Mouse (Mus musculus) bone marrow, adult 2 months (tissue): ENCODE measurements around the gene Pla2g3. TPM values are rescaled to one million over a fixed set of nuclear protein-coding genes. Genes with fewer than 3 reads are reported as not detected.

Experiments
- H3K27ac ChIP-seq: fragments of 200-500 bp; 2 replicates; pipeline ENCODE4 v1.5.1; 2012; ENCODE audit warnings: low read depth, mild to moderate bottlenecking, control low read depth, inconsistent platforms, low read length; ENCODE audit not compliant: control insufficient read depth, poor library complexity, insufficient read depth
- H3K4me1 ChIP-seq: fragments of 200-500 bp; 2 replicates; pipeline ENCODE4 v1.6.1; 2011; ENCODE audit warnings: low read length; ENCODE audit not compliant: control insufficient read depth, insufficient read depth
- H3K4me3 ChIP-seq: fragments of 200-500 bp; replicated peaks from 2 replicates; pipeline ENCODE3; 2011; ENCODE audit warnings: mild to moderate bottlenecking, low read depth, low read length, control low read depth; ENCODE audit not compliant: control insufficient read depth
- CTCF ChIP-seq: fragments of 200-500 bp; IDR thresholded peaks from 2 replicates; pipeline ENCODE4 v1.5.1; 2011; ENCODE audit warnings: low read length, control low read depth; ENCODE audit not compliant: control insufficient read depth, insufficient read depth
- POLR2A ChIP-seq: fragments of 200-500 bp; IDR thresholded peaks from 2 replicates; pipeline ENCODE4 v1.6.1; 2011; ENCODE audit warnings: low read depth, mild to moderate bottlenecking, control low read depth, low read length, borderline replicate concordance; ENCODE audit not compliant: control insufficient read depth
- WGBS: fragments of 180-500 bp; shearing (Covaris S2); methylation state at CpG from one replicate; pipeline ENCODE4 v1.1.7; 2018; 5-methylcytosine and 5-hydroxymethylcytosine counted together
- polyA plus RNA-seq: library from polyadenylated mRNA; stranded (reverse); fragments of >200 nt; gene quantifications from 2 replicates; pipeline ENCODE4 v1.2.4, GENCODE M21; 2011; ENCODE audit warnings: low replicate concordance; ENCODE audit not compliant: missing spikeins, insufficient read depth, insufficient read length

The Pla2g3 gene
- polyA plus RNA-seq, 1 experiment, result not detected

DNA sequence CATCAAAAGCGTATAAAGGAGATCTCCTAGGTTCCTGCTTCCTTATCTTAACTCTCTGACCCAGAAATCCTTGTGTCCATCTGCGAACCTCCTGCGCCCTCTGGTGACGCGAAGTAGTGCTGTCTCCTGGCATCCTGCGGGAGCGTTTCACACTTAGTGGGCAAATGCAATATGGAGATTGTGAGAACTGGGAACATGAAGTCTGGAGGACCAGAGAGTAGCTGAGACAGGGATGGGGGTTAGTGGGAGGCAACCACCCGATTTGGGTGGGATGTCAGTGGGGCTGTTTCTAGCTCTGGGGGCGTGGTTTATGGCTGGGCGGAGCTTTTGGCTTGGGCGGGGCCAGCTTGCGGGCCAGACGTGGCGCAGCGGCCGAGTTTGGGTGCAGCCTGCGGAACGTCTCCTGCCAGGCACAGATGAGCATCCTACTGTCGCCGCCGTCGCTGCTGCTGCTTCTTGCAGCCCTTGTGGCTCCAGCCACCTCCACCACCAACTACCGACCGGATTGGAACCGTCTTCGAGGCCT, 26.5 kb downstream of the Pla2g3 start, which contains the start of gene Selenom:
Gene Selenom (plus strand): TSS at position 156 of the 526 bp plus-strand sequence.
- Histone ChIP-seq H3K4me3 (peak within 1 kb of the TSS; percentile 65), H3K27ac (no peak within 1 kb of the TSS), H3K4me1 (peaks cover 2% of the 10 kb centered on the region; the same call in 1 of the 2 replicates)
- TF ChIP-seq CTCF, result peak; percentile 92
- no peak; the same call in 1 of the 2 replicates for TF ChIP-seq POLR2A
- under 1% methylated on average over 26 of the region's 26 CpGs for WGBS

DNA sequence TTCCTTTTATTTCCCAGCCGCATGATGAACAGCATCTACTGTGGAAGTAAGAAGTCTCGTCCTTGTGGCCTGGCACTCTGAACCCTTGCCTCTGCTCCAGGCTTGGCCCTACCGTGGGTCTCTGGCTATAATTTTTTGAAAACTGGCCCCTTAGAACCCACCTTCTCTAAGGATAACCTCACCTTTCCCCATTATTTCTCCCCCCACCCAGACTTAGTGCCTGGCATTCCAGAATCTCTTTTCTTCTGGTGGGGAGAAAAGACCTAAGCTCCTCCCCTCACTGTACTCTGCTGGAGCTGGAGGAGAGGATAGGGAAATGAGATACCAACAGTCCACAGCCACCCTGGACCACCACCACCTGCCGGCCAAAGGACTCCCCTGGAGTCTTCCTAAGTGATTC, 27.1 kb downstream of the Pla2g3 start:
- Histone ChIP-seq H3K4me1 (peaks cover under 1% of the 10 kb centered on the region; the same call in 1 of the 2 replicates), H3K27ac (no peak overlapping the region), H3K4me3 (no peak overlapping the region)
- WGBS, result 29% methylated on average over 4 of the region's 4 CpGs
- TF ChIP-seq CTCF (no peak), POLR2A (no peak)

DNA sequence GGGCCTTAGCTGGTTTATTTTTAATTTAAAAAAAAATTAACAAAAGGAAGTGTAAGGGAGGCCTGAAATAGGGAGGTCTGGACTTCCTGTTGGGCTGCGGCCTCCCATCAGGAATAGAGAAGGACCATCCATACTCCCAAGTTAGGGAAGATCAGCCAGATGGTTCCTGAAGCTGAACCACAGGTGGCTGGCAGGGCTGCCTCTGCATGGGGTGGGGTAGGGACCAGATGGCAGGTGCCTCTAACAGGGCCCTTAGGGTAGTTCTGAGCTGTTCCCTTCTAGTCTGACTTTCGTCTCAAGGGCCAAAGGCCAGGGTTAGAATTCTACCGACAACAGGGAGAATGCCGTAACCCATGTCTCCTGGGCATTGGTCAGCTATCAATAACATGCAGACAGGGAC, 27.6 kb downstream of the Pla2g3 start:
- H3K4me3 ChIP-seq, result no peak overlapping the region
- no peak overlapping the region for H3K27ac ChIP-seq
- no peaks in the 10 kb centered on the region; the same call in 1 of the 2 replicates for H3K4me1 ChIP-seq
- TF ChIP-seq CTCF (no peak), POLR2A (no peak)
- 83% methylated on average over 4 of the region's 4 CpGs for WGBS

DNA sequence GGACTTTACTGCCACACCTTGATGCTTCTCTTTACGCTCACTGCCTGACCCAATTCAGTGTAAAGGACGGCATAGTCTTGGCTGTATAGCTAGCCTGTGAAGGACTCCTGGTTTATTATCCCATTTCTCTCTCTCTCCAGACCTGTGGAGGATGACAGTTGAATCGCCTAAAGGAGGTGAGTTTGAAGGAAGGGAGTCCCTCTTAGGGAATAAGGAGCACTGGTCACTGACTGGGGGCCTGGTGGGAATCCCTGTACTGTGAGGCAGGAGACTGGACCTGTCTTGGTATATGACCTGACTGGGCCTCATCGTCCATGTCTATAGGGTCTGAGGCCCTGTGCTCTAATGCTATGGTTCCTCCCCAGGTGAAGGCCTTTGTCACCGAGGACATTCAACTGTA, 28.0 kb downstream of the Pla2g3 start:
- H3K4me3 ChIP-seq, result no peak overlapping the region
- TF ChIP-seq POLR2A (no peak), CTCF (no peak)
- 78% methylated on average over 5 of the region's 5 CpGs for WGBS
- H3K4me1 ChIP-seq, result no peaks in the 10 kb centered on the region; the same call in 1 of the 2 replicates
- H3K27ac ChIP-seq, result no peak overlapping the region

DNA sequence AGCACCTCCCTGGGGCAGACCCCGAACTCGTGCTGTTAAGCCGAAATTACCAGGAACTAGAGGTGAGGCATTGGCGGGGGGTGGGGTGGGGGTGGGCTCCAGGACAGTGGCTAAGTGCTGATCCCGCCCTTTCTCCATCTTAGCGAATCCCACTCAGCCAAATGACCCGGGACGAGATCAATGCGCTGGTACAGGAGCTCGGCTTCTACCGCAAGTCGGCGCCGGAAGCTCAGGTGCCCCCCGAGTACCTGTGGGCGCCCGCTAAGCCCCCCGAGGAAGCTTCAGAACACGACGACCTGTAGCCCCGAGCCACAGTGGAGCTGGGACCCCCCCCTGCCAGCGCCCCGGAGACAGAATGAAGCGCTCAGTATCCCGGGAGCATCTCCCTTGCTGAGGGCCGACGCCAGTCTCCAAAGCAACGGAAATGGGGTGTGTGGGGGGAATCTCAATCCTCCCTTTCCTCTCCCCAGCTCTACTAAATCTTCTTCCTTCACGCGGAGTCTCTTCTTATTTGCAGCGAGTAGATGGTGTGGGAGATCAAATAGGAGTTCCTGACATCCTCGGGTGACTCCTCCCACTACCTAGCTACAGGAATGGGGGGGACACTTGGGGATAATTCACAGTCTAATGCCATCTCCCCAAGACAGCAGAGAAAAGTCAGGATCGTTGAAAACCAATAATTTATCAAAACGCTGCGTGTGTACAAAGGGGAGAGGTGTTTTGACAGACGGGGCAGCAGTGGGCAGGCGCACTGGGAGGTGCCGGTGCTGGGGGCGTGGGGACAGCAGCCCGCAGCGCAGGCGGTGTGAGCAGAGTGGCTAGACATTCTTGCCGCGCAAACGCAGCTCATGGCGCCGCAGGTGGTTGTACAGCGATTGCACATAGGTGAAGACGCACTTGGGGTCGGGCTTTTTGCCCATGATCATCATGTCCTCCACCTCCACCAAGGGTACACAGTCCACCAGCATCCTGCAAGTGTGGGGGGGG, 29.1 kb downstream of the Pla2g3 start:
- Histone ChIP-seq H3K4me1 (no peaks in the 10 kb centered on the region), H3K4me3 (no peak overlapping the region), H3K27ac (no peak overlapping the region)
- WGBS, result 2% methylated on average over 50 of the region's 50 CpGs
- TF ChIP-seq CTCF (no peak), POLR2A (peak; percentile 16; the same call in 1 of the 2 replicates)

DNA sequence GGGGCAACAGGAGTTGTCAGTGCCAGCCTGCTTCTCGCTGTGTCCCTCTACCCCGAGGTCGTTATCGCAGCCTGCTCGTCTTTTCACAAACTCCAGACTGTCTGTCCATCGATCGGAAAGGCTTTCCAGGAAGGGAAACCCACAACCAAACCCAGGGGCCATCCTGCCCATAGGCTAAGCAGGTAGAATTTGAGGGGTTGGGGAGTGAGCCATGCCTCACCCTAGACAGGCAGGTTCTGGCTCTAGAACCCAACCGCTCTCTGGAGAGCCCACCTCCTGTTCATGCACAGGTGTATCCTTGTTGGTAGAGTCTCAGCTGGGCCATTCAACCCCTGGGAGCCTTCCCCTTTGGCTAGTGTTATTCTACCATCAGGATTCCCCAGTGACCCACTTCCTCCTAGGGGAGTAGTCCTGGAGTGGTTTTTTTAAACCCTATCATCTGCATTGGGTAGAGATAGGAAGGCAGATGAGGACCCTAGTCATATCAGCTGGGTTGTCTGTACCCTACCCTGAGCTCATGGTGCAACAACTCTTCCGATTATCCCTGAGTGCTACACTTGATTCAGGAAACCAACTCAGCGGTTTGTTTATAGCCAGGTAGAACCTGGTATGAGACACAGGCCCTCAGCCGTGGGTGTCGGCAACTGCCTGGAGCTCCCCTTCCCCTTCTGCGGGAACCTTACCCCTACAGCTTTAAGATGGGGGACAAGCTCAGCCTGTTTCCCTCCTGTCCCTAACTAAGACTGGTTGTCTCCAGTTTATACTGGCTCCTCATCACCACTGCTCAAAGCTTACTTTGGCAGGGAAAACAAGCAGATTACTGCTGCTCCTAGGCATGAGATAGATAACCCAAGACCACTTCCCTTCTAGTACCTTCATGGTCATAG, 30.0 kb downstream of the Pla2g3 start:
- Histone ChIP-seq H3K27ac (no peak overlapping the region), H3K4me1 (no peaks in the 10 kb centered on the region), H3K4me3 (no peak overlapping the region)
- 47% methylated on average over 13 of the region's 13 CpGs for WGBS
- TF ChIP-seq CTCF, result no peak
- TF ChIP-seq POLR2A, result no peak

DNA sequence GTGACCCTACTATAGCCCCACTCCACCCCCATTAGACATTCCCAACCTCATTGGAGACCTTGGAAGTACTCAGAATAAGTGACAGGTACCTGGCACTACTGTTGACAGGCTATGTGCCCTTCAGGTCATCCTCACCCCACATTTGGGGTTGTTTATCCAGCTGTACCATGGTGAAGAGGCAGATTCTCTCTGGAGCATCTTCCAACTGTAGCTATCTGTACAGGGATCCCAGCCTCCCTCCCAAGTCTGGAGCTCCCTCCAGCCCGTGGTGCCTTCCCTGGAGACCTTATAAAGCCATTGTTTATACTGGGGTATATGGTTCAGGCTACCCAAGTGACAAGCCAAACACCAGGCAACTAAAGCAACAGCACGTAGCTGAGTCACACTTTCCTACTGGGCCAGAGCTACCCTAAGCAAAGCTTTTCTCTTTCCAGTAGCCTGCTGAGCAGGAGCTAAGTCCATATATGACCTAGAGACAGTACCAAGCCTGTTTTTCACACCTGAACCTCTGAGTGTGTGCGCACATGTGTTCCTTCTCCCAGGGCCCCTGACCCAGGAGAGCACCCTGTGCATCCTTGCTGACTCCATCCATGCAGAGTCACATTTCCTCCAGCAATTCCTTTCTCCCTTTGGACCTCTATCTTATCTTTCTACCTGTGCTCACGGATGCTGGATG, 31.1 kb downstream of the Pla2g3 start:
- Histone ChIP-seq H3K27ac (no peak overlapping the region), H3K4me1 (no peaks in the 10 kb centered on the region), H3K4me3 (no peak overlapping the region)
- TF ChIP-seq POLR2A (no peak), CTCF (no peak)
- 73% methylated on average over 4 of the region's 4 CpGs for WGBS

DNA sequence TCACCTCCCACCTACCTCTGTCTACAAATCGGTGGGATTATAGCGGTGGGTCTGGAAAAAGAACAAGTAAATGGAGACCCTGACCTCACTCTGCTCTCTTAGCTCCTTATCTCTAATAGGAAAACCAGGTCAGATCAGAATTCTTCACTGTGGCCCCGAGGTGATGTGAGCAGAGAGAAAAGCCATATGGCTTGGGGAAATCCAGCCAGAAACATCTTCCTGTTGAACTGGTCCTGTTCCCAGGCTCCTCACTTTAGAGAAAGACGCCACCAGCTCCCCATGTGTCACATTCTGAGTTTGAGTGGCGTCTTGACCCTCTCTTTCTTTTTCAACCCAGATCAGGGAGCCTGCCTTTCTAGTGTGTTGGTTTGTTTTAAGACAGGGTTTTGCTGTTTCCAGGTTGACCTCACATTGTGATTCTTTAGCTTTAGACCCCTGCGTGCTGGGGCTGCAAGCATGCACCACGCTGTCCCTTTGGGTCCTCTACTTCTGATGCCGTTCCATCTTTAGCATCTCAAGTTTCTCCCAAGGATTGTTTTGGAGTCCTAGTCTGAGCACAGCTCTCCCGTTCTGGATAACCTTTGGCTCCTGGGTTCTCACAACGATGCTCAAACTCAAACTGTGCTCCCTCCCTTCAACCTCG, 31.8 kb downstream of the Pla2g3 start:
- Histone ChIP-seq H3K4me3 (no peak overlapping the region), H3K27ac (no peak overlapping the region), H3K4me1 (no peaks in the 10 kb centered on the region)
- TF ChIP-seq CTCF, result no peak
- TF ChIP-seq POLR2A, result no peak
- 80% methylated on average over 11 of the region's 11 CpGs for WGBS
